Mouse (Mus musculus) intestine, embryonic 14.5 days (tissue): ENCODE data around the gene Tnfsf13. TPM values are rescaled to one million over a fixed set of nuclear protein-coding genes. Genes with fewer than 3 reads are reported as not detected.
A peak's percentile ranks its signal among the peaks of the same experiment; 100 is the strongest.
"Not testable (repeated sequence)": the region's sequence is repeated elsewhere in the genome, so short reads cannot be mapped to it uniquely, and the experiment has no call there.

ENCODE experiments used
- ATAC-seq: fragments of 200-750 bp; cut with Nextera tagmentation; replicated peaks from 2 replicates; pipeline ENCODE4 v1.8.0; 2017; ENCODE audit warnings: low read depth, moderate number of reproducible peaks, moderate TSS enrichment, moderate library complexity; ENCODE audit not compliant: low FRiP score, low TSS enrichment
- DNase-seq: peaks from one replicate; pipeline ENCODE4 v3.0.0-alpha.2; 2018; ENCODE audit warnings: low spot score
- H3K27ac ChIP-seq: fragments of 300-500 bp; sonication (generic); 2 replicates; pipeline ENCODE4 v1.5.1; 2014; ENCODE audit warnings: low read depth, mild to moderate bottlenecking, control low read depth
- H3K27me3 ChIP-seq: fragments of 300-500 bp; sonication (generic); replicated peaks from 2 replicates; pipeline ENCODE4 v1.6.1; 2014; ENCODE audit warnings: low read length, control low read depth; ENCODE audit not compliant: control insufficient read depth, insufficient read depth
- H3K36me3 ChIP-seq: fragments of 300-500 bp; sonication (generic); 2 replicates; pipeline ENCODE4 v1.6.1; 2014; ENCODE audit warnings: low read length, control low read depth; ENCODE audit not compliant: control insufficient read depth, insufficient read depth
- H3K4me1 ChIP-seq: fragments of 300-500 bp; sonication (generic); replicated peaks from 2 replicates; pipeline ENCODE4 v1.6.1; 2014; ENCODE audit warnings: low read length, control low read depth, mixed read lengths; ENCODE audit not compliant: control insufficient read depth, insufficient read depth
- H3K4me2 ChIP-seq: fragments of 300-500 bp; sonication (generic); 2 replicates; pipeline ENCODE4 v1.6.1; 2014; ENCODE audit warnings: low read length
- H3K4me3 ChIP-seq: fragments of 300-500 bp; sonication (generic); 2 replicates; pipeline ENCODE4 v1.5.1; 2014; ENCODE audit warnings: low read depth, low read length, control low read depth, mixed read lengths
- H3K9ac ChIP-seq: fragments of 300-500 bp; sonication (generic); 2 replicates; pipeline ENCODE4 v1.6.1; 2014; ENCODE audit warnings: mild to moderate bottlenecking, low read length
- H3K9me3 ChIP-seq: fragments of 300-500 bp; sonication (generic); 2 replicates; pipeline ENCODE4 v1.6.1; 2016; ENCODE audit warnings: low read length, control low read depth; ENCODE audit not compliant: control insufficient read depth
- WGBS: fragments of 180-500 bp; shearing (Covaris S2); extraction: QIAGEN DNeasy Blood & Tissue Kit; methylation state at CpG from one replicate; pipeline ENCODE4 v1.1.7; 2014; 5-methylcytosine and 5-hydroxymethylcytosine counted together
- polyA plus RNA-seq: library from polyadenylated mRNA; unstranded; fragments of >200 nt; fragmentation: Nextera tagmentation; extraction: Ambion mirVana; gene quantifications from 2 replicates; pipeline ENCODE4 v1.2.1, GENCODE M21; 2014

Gene Tnfsf13
- 0.48 TPM in 1 of 2 replicates, not detected in the other for polyA plus RNA-seq

GRCm38 (mm10) chr11:69685526-69686148 lies at the start of gene Tnfsf13:
TSS of gene Tnfsf13 (minus strand) at chr11:69685784.
- Histone ChIP-seq H3K9ac (no peak within 1 kb of the TSS), H3K27ac (no peak within 1 kb of the TSS; the same call in 1 of the 2 replicates), H3K4me3 (no peak within 1 kb of the TSS), H3K9me3 (no peaks in the 10 kb centered on the region), H3K27me3 (no peaks in the 10 kb centered on the region), H3K36me3 (no peaks in the 10 kb centered on the region), H3K4me2 (no peak within 1 kb of the TSS), H3K4me1 (peaks cover 23% of the 10 kb centered on the region)
- 72% methylated on average over 10 of the region's 10 CpGs for WGBS
- ATAC-seq (no peak), DNase-seq (peak; percentile 59)

GRCm38 (mm10) chr11:69731408-69731807 lies 45.8 kb upstream of the Tnfsf13 start:
- H3K36me3 ChIP-seq: peaks cover 34% of the 10 kb centered on the region
- H3K9me3 ChIP-seq, H3K4me3 ChIP-seq, H3K4me1 ChIP-seq, H3K9ac ChIP-seq, ATAC-seq, H3K27me3 ChIP-seq, H3K4me2 ChIP-seq, H3K27ac ChIP-seq, DNase-seq: not testable (repeated sequence)
- 81% methylated on average over 2 of the region's 3 CpGs for WGBS

GRCm38 (mm10) chr11:69729063-69729462 lies 43.5 kb upstream of the Tnfsf13 start:
- Histone ChIP-seq H3K4me1 (no peaks in the 10 kb centered on the region), H3K9ac (no peak overlapping the region), H3K36me3 (peaks cover 10% of the 10 kb centered on the region), H3K4me3 (no peak overlapping the region), H3K27ac (no peak overlapping the region), H3K27me3 (no peaks in the 10 kb centered on the region), H3K9me3 (no peaks in the 10 kb centered on the region), H3K4me2 (no peak overlapping the region)
- WGBS: 22% methylated on average over 3 of the region's 3 CpGs
- ATAC-seq (no peak), DNase-seq (peak; percentile 68)

GRCm38 (mm10) chr11:69725951-69726350 lies 40.4 kb upstream of the Tnfsf13 start:
- DNase-seq: no peak
- WGBS: 34% methylated on average over 5 of the region's 5 CpGs

GRCm38 (mm10) chr11:69723074-69723473 lies 37.5 kb upstream of the Tnfsf13 start:
- Histone ChIP-seq H3K4me1 (no peaks in the 10 kb centered on the region), H3K36me3 (no peaks in the 10 kb centered on the region), H3K27ac (no peak overlapping the region), H3K9ac (no peak overlapping the region), H3K4me3 (no peak overlapping the region), H3K27me3 (no peaks in the 10 kb centered on the region), H3K9me3 (no peaks in the 10 kb centered on the region), H3K4me2 (no peak overlapping the region)
- no peak for ATAC-seq
- no peak for DNase-seq
- 50% methylated on average over 2 of the region's 2 CpGs for WGBS

More at GRCm38 (mm10) chr11:69725951-69726350, 40.4 kb upstream of the Tnfsf13 start:
- no peaks in the 10 kb centered on the region for H3K27me3 ChIP-seq
- H3K4me3 ChIP-seq: no peak overlapping the region
- H3K27ac ChIP-seq: no peak overlapping the region
- H3K4me2 ChIP-seq: no peak overlapping the region
- no peaks in the 10 kb centered on the region for H3K9me3 ChIP-seq
- H3K36me3 ChIP-seq: no peaks in the 10 kb centered on the region
- no peaks in the 10 kb centered on the region for H3K4me1 ChIP-seq
- no peak overlapping the region for H3K9ac ChIP-seq
- no peak for ATAC-seq

GRCm38 (mm10) chr11:69720852-69721251 lies 35.3 kb upstream of the Tnfsf13 start:
- no peaks in the 10 kb centered on the region for H3K9me3 ChIP-seq
- 60% methylated on average over 6 of the region's 6 CpGs for WGBS
- H3K36me3 ChIP-seq: no peaks in the 10 kb centered on the region
- no peak overlapping the region for H3K27ac ChIP-seq
- peaks cover 3% of the 10 kb centered on the region for H3K4me1 ChIP-seq
- H3K4me3 ChIP-seq: no peak overlapping the region
- no peaks in the 10 kb centered on the region for H3K27me3 ChIP-seq
- DNase-seq (no peak), ATAC-seq (no peak)
- no peak overlapping the region for H3K4me2 ChIP-seq
- H3K9ac ChIP-seq: no peak overlapping the region

GRCm38 (mm10) chr11:69719423-69719822 lies 33.8 kb upstream of the Tnfsf13 start:
- no peak overlapping the region for H3K4me3 ChIP-seq
- no peak overlapping the region for H3K27ac ChIP-seq
- H3K27me3 ChIP-seq: no peaks in the 10 kb centered on the region
- WGBS: 69% methylated on average over 6 of the region's 6 CpGs
- H3K4me2 ChIP-seq: no peak overlapping the region
- peaks cover 6% of the 10 kb centered on the region for H3K4me1 ChIP-seq
- H3K9ac ChIP-seq: no peak overlapping the region
- no peaks in the 10 kb centered on the region for H3K9me3 ChIP-seq
- ATAC-seq (no peak), DNase-seq (no peak)
- no peaks in the 10 kb centered on the region for H3K36me3 ChIP-seq

- DNase-seq (no peak), ATAC-seq (no peak)
- no peaks in the 10 kb centered on the region for H3K36me3 ChIP-seq
- no peaks in the 10 kb centered on the region for H3K27me3 ChIP-seq
- no peaks in the 10 kb centered on the region for H3K9me3 ChIP-seq
- WGBS: 29% methylated on average over 15 of the region's 15 CpGs
- H3K4me2 ChIP-seq: no peak overlapping the region
- no peak overlapping the region for H3K9ac ChIP-seq
- no peak overlapping the region for H3K27ac ChIP-seq
- peaks cover 6% of the 10 kb centered on the region for H3K4me1 ChIP-seq
- H3K4me3 ChIP-seq: no peak overlapping the region
Observed at GRCm38 (mm10) chr11:69718661-69719060, 33.1 kb upstream of the Tnfsf13 start.

- H3K27me3 ChIP-seq: no peaks in the 10 kb centered on the region
- no peaks in the 10 kb centered on the region for H3K9me3 ChIP-seq
- H3K36me3 ChIP-seq: no peaks in the 10 kb centered on the region
- no peak for DNase-seq
- no peak overlapping the region for H3K9ac ChIP-seq
- 64% methylated on average over 4 of the region's 4 CpGs for WGBS
- H3K27ac ChIP-seq: no peak overlapping the region
- H3K4me1 ChIP-seq: peaks cover 6% of the 10 kb centered on the region
- no peak for ATAC-seq
- H3K4me2 ChIP-seq: no peak overlapping the region
- no peak overlapping the region for H3K4me3 ChIP-seq
Observed at GRCm38 (mm10) chr11:69716953-69717352, 31.4 kb upstream of the Tnfsf13 start.
